Mouse (Mus musculus): ENCODE measurements at regions not wholly inside any gene's neighbourhood (a gene's known extent, or its start where the extent isn't known, plus 50 kb on each side); places are given as distances from the start of the nearest gene placed in this dataset.

GRCm38 (mm10) chr8:6813816-6814215 is 1708.7 kb upstream of the Slc10a2 start:
- Histone ChIP-seq H3K9me3 (replicated peaks) (no peaks in the 10 kb centered on the region), H3K36me3 (no peaks in the 10 kb centered on the region), H3K4me3 (replicated peaks) (no peak overlapping the region), H3K4me1 (replicated peaks) (no peaks in the 10 kb centered on the region), H3K4me2 (no peak overlapping the region), H3K27me3 (no peaks in the 10 kb centered on the region), H3K9ac (no peak overlapping the region), H3K27ac (no peak overlapping the region)
- no peak for DNase-seq
- WGBS (ENCODE audit: insufficient replicate concordance), result 54% methylated on average over 3 of the region's 3 CpGs
- no peak for ATAC-seq (ENCODE audit: low read depth)

GRCm38 (mm10) chr8:6807116-6807515 is 1702.0 kb upstream of the Slc10a2 start:
- WGBS (ENCODE audit: insufficient replicate concordance), result 38% methylated on average over 2 of the region's 2 CpGs
- H3K4me3 ChIP-seq (replicated peaks), result no peak overlapping the region

GRCm38 (mm10) chr8:6803199-6803598 is 1698.0 kb upstream of the Slc10a2 start:
- Histone ChIP-seq H3K36me3 (no peaks in the 10 kb centered on the region), H3K4me3 (replicated peaks) (no peak overlapping the region), H3K27ac (no peak overlapping the region), H3K9ac (no peak overlapping the region), H3K9me3 (replicated peaks) (no peaks in the 10 kb centered on the region), H3K4me2 (no peak overlapping the region), H3K27me3 (no peaks in the 10 kb centered on the region), H3K4me1 (replicated peaks) (no peaks in the 10 kb centered on the region)
- DNase-seq (no peak), ATAC-seq (ENCODE audit: low read depth) (no peak)
- 53% methylated on average over 1 of the region's 1 CpGs for WGBS (ENCODE audit: insufficient replicate concordance)

More at GRCm38 (mm10) chr8:6807116-6807515, 1702.0 kb upstream of the Slc10a2 start:
- H3K9ac ChIP-seq, result no peak overlapping the region
- DNase-seq (no peak), ATAC-seq (ENCODE audit: low read depth) (no peak)
- no peak overlapping the region for H3K4me2 ChIP-seq
- no peak overlapping the region for H3K27ac ChIP-seq
- H3K4me1 ChIP-seq (replicated peaks), result no peaks in the 10 kb centered on the region
- H3K9me3 ChIP-seq (replicated peaks), result no peaks in the 10 kb centered on the region
- no peaks in the 10 kb centered on the region for H3K36me3 ChIP-seq
- no peaks in the 10 kb centered on the region for H3K27me3 ChIP-seq

- H3K4me2 ChIP-seq, result no peak overlapping the region
- no peaks in the 10 kb centered on the region for H3K36me3 ChIP-seq
- no peak overlapping the region for H3K27ac ChIP-seq
- DNase-seq (no peak), ATAC-seq (ENCODE audit: low read depth) (no peak)
- H3K4me1 ChIP-seq (replicated peaks), result no peaks in the 10 kb centered on the region
- H3K9me3 ChIP-seq (replicated peaks), result no peaks in the 10 kb centered on the region
- no peak overlapping the region for H3K4me3 ChIP-seq (replicated peaks)
- H3K27me3 ChIP-seq, result no peaks in the 10 kb centered on the region
- no peak overlapping the region for H3K9ac ChIP-seq
Measured at GRCm38 (mm10) chr8:6801076-6801475, 1695.9 kb upstream of the Slc10a2 start.

- WGBS (ENCODE audit: insufficient replicate concordance), result 41% methylated on average over 1 of the region's 1 CpGs
- DNase-seq, result no peak
Measured at GRCm38 (mm10) chr8:6789096-6789495, 1683.9 kb upstream of the Slc10a2 start.

GRCm38 (mm10) chr8:6780983-6781382 is 1675.8 kb upstream of the Slc10a2 start:
- Histone ChIP-seq H3K27ac (no peak overlapping the region), H3K9me3 (replicated peaks) (no peaks in the 10 kb centered on the region), H3K27me3 (no peaks in the 10 kb centered on the region), H3K4me2 (no peak overlapping the region), H3K36me3 (no peaks in the 10 kb centered on the region), H3K4me3 (replicated peaks) (no peak overlapping the region), H3K4me1 (replicated peaks) (no peaks in the 10 kb centered on the region), H3K9ac (no peak overlapping the region)
- ATAC-seq (ENCODE audit: low read depth) (no peak), DNase-seq (no peak)

More at GRCm38 (mm10) chr8:6789096-6789495, 1683.9 kb upstream of the Slc10a2 start:
- Histone ChIP-seq H3K27ac (no peak overlapping the region), H3K9me3 (replicated peaks) (no peaks in the 10 kb centered on the region), H3K36me3 (no peaks in the 10 kb centered on the region), H3K4me1 (replicated peaks) (no peaks in the 10 kb centered on the region), H3K9ac (no peak overlapping the region), H3K27me3 (no peaks in the 10 kb centered on the region), H3K4me3 (replicated peaks) (no peak overlapping the region), H3K4me2 (no peak overlapping the region)
- ATAC-seq (ENCODE audit: low read depth), result no peak

GRCm38 (mm10) chr8:6775103-6775502 is 1670.0 kb upstream of the Slc10a2 start:
- no peak for ATAC-seq (ENCODE audit: low read depth)
- Histone ChIP-seq H3K27me3 (no peaks in the 10 kb centered on the region), H3K4me2 (no peak overlapping the region), H3K4me1 (replicated peaks) (no peaks in the 10 kb centered on the region), H3K36me3 (no peaks in the 10 kb centered on the region), H3K9ac (no peak overlapping the region), H3K27ac (no peak overlapping the region), H3K9me3 (replicated peaks) (no peaks in the 10 kb centered on the region), H3K4me3 (replicated peaks) (no peak overlapping the region)
- DNase-seq, result no peak
- 69% methylated on average over 3 of the region's 3 CpGs for WGBS (ENCODE audit: insufficient replicate concordance)

- no peaks in the 10 kb centered on the region for H3K9me3 ChIP-seq (replicated peaks)
- no peak for ATAC-seq (ENCODE audit: low read depth)
- DNase-seq, result no peak
- WGBS (ENCODE audit: insufficient replicate concordance), result 61% methylated on average over 3 of the region's 3 CpGs
- no peaks in the 10 kb centered on the region for H3K27me3 ChIP-seq
- H3K36me3 ChIP-seq, result no peaks in the 10 kb centered on the region
- H3K27ac ChIP-seq, result no peak overlapping the region
- H3K9ac ChIP-seq, result no peak overlapping the region
- no peak overlapping the region for H3K4me3 ChIP-seq (replicated peaks)
- H3K4me1 ChIP-seq (replicated peaks), result no peaks in the 10 kb centered on the region
- no peak overlapping the region for H3K4me2 ChIP-seq
Measured at GRCm38 (mm10) chr8:6729571-6729970, 1624.4 kb upstream of the Slc10a2 start.

GRCm38 (mm10) chr8:6708886-6709449 is 1603.8 kb upstream of the Slc10a2 start:
- ATAC-seq (ENCODE audit: low read depth) (no peak), DNase-seq (no peak)
- Histone ChIP-seq H3K27me3 (no peaks in the 10 kb centered on the region), H3K4me1 (replicated peaks) (no peaks in the 10 kb centered on the region), H3K27ac (no peak overlapping the region), H3K36me3 (no peaks in the 10 kb centered on the region), H3K9ac (no peak overlapping the region), H3K4me3 (replicated peaks) (no peak overlapping the region), H3K4me2 (no peak overlapping the region), H3K9me3 (replicated peaks) (no peaks in the 10 kb centered on the region)
- WGBS (ENCODE audit: insufficient replicate concordance), result 43% methylated on average over 3 of the region's 3 CpGs

- no peaks in the 10 kb centered on the region for H3K27me3 ChIP-seq
- no peak for ATAC-seq (ENCODE audit: low read depth)
- H3K27ac ChIP-seq, result no peak overlapping the region
- H3K4me3 ChIP-seq (replicated peaks), result no peak overlapping the region
- H3K4me2 ChIP-seq, result no peak overlapping the region
- H3K9me3 ChIP-seq (replicated peaks), result no peaks in the 10 kb centered on the region
- H3K4me1 ChIP-seq (replicated peaks), result no peaks in the 10 kb centered on the region
- no peaks in the 10 kb centered on the region for H3K36me3 ChIP-seq
- WGBS (ENCODE audit: insufficient replicate concordance), result 60% methylated on average over 4 of the region's 4 CpGs
- DNase-seq, result no peak
- H3K9ac ChIP-seq, result no peak overlapping the region
Measured at GRCm38 (mm10) chr8:6688595-6688994, 1583.4 kb upstream of the Slc10a2 start.

- no peak overlapping the region for H3K4me3 ChIP-seq (replicated peaks)
Measured at GRCm38 (mm10) chr8:6658860-6659259, 1553.7 kb upstream of the Slc10a2 start.

GRCm38 (mm10) chr8:6657451-6657990 is 1552.4 kb upstream of the Slc10a2 start:
- no peaks in the 10 kb centered on the region for H3K4me1 ChIP-seq (replicated peaks)
- 58% methylated on average over 3 of the region's 3 CpGs for WGBS (ENCODE audit: insufficient replicate concordance)
- H3K27ac ChIP-seq, result no peak overlapping the region
- ATAC-seq (ENCODE audit: low read depth) (no peak), DNase-seq (no peak)
- no peaks in the 10 kb centered on the region for H3K27me3 ChIP-seq
- no peak overlapping the region for H3K4me2 ChIP-seq
- no peaks in the 10 kb centered on the region for H3K36me3 ChIP-seq
- no peaks in the 10 kb centered on the region for H3K9me3 ChIP-seq (replicated peaks)
- H3K4me3 ChIP-seq (replicated peaks), result no peak overlapping the region
- no peak overlapping the region for H3K9ac ChIP-seq

More at GRCm38 (mm10) chr8:6658860-6659259, 1553.7 kb upstream of the Slc10a2 start:
- Histone ChIP-seq H3K27ac (no peak overlapping the region), H3K9ac (no peak overlapping the region), H3K9me3 (replicated peaks) (no peaks in the 10 kb centered on the region), H3K36me3 (no peaks in the 10 kb centered on the region), H3K4me1 (replicated peaks) (no peaks in the 10 kb centered on the region), H3K27me3 (no peaks in the 10 kb centered on the region), H3K4me2 (no peak overlapping the region)
- no peak for ATAC-seq (ENCODE audit: low read depth)
- DNase-seq, result no peak
- 57% methylated on average over 1 of the region's 1 CpGs for WGBS (ENCODE audit: insufficient replicate concordance)
